Mouse (Mus musculus) left cerebral cortex, adult 18-20 months (tissue): ENCODE measurements around the gene Dusp5. TPM values are rescaled to one million over a fixed set of nuclear protein-coding genes. Genes with fewer than 3 reads are reported as not detected.
"Not testable (repeated sequence)": the region's sequence is repeated elsewhere in the genome, so short reads cannot be mapped to it uniquely, and the experiment has no call there.

Experiments
- DNase-seq, 2 experiments: peaks; one replicate each; pipeline ENCODE4 v3.0.0; 2021 to 2022; ENCODE audit warnings: low spot score in 2 of 2, mixed read lengths in 1 of 2
- long read RNA-seq, 2 experiments: library from polyadenylated mRNA; stranded (forward); transcript quantifications; one replicate each; pipeline ENCODE4 v2.0.0; 2021
- total RNA-seq, 2 experiments: library from RNA; stranded (reverse); gene quantifications; 2 replicates each; pipeline ENCODE4 v1.2.3; 2021

Gene Dusp5
- 10 to 100 TPM; 20.1 to 22.5 TPM for total RNA-seq
- long read RNA-seq, experiment 1, transcript Dusp5-201 (4 exons, 2,473 nt), result major isoform, 44 of 49 reads
- long read RNA-seq, experiment 1, partial matches to known transcripts, result 4 of 49 reads
- long read RNA-seq, experiment 1, other reads (novel, unspliced or antisense), result 1 of 49 reads
- long read RNA-seq, experiment 2, transcript Dusp5-201 (4 exons, 2,473 nt), result major isoform, 16 of 19 reads
- long read RNA-seq, experiment 2, partial matches to known transcripts, result 3 of 19 reads
- long read RNA-seq, experiment 2, other reads (novel, unspliced or antisense), result 0 of 19 reads

GRCm38 (mm10) chr19:53528752-53529454, at the start of gene Dusp5:
Gene Dusp5, plus strand, starts transcription at chr19:53529109.
- peak; percentile 95 to 96 for DNase-seq

- DNase-seq, result no peak
Measured at GRCm38 (mm10) chr19:53479590-53479989, 49.3 kb upstream of the Dusp5 start.

DNA sequence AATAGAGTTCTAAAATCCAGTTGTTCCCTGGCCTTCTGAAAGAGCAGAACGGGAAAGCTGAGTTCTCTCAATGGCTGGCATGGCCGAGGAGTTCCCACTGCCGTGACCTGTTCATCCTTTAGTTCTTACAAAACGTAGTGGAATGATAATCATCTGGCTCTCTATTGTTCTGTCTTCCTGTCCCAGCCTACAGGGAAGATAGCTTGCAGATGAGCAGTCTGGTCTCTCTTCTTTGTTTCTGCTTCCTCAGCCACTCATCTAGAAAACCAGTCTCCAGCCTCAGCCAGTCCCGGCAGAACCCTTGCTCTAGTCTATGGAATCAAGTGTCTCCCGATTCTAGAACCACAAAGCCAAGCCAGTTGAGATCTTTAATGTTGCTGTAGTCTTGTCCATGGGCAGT, 46.8 kb upstream of the Dusp5 start:
- no peak for DNase-seq

- DNase-seq, result no peak
Measured at GRCm38 (mm10) chr19:53482527-53482926, 46.4 kb upstream of the Dusp5 start.

DNA sequence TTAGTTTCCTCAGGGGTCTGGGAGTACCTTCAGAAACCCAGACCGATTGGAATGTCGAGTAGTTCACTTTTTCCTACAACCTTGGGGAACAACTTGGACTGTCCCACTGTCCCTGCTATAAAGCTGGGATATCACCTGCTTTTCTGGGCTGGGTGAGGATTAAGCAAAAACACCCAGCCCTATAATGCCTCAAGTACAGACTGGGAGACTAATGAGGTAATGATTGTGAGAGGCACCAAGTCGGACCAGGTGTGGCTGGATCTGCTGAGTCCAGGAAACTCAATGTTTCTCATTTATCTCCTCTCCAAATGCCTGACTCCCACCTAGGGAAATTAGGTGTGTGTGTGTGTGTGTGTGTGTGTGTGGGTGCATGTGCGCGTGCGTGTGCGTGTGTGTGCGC, 44.9 kb upstream of the Dusp5 start:
- DNase-seq, result no peak

DNA sequence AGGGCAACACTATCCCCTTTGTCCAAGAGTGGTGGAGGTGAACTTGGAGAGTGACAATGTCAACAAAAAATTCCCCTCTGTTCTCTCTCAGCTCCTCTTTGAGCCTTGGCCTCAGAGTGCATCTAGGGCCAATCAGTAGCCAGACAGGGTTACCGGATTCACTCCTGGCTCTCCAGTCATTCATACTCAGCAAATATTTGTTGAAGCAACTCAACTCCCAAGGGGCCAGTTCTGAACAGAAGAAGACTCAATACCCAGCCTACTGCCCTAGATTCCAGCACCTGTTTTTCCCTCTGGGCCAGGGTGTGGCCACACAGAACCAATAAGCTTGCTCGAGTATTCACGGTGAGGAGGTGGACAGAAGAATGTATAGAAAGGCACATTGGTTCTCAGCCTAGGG, 44.0 kb upstream of the Dusp5 start:
- DNase-seq, result no peak

DNA sequence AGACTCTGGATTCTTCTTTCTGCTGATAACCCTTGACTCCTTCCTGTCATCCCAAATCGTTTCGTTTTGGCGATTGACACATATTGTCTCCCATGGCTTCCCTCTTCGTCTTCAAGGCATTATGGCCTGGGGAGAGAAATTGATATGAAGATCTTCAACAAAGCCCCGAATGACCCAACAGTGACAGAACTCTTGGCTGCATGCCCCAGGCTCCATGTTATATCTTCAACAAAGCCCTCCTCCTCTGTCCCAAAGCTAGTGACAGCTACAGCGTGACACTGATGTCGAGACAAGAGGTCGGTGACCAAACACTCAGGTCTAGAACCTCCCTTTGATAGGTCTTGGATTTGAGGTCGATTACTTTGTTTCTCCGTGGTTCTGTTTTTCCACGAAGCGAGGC, 39.7 kb upstream of the Dusp5 start:
- DNase-seq, result no peak

GRCm38 (mm10) chr19:53489910-53490309, 39.0 kb upstream of the Dusp5 start:
- DNase-seq, result no peak

- DNase-seq, result no peak
Measured at GRCm38 (mm10) chr19:53490898-53491297, 38.0 kb upstream of the Dusp5 start.

- DNase-seq, result no peak
Measured at GRCm38 (mm10) chr19:53492528-53492927, 36.4 kb upstream of the Dusp5 start.

- DNase-seq, result no peak
Measured at GRCm38 (mm10) chr19:53493866-53494265, 35.0 kb upstream of the Dusp5 start.

DNA sequence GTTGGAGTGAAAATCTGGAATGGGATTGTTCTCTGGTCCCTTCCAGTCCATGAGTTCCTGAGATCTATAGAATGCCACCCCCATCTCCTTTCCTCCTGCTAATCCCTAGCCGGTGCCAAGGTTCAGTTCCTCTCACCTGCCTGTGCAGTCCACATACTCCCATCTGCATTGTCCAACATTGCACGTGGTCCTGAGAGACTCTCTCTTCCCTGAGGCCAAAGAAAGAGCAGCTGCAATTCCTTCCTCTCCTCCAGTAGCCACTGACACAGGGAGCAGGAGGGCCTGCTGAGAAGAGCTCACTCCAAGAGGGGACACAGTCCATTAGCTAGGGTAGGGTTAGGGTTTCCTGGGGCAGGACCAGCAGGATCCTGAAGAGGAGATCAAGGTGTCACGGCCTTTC, 31.0 kb upstream of the Dusp5 start:
- DNase-seq, result no peak

DNA sequence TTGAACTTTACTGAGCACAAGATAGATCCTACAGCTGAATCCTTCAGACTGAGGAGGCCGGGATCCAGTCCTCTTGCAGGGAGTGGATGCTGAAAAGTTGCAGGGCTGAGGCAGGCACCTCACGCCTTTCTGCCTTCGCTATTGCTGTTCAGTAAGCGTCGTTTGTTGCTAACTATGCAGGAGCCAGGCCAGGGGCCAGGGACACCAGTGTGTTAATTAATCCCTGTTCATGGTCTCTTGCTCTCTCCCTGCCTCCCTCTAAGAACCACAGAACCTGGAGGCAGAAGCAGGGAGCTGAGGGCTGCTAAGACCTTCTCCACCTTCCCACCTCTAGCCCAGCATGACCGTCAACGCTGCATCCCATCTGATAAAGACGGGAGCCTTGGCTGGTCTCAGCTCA, 29.9 kb upstream of the Dusp5 start:
- no peak for DNase-seq

DNA sequence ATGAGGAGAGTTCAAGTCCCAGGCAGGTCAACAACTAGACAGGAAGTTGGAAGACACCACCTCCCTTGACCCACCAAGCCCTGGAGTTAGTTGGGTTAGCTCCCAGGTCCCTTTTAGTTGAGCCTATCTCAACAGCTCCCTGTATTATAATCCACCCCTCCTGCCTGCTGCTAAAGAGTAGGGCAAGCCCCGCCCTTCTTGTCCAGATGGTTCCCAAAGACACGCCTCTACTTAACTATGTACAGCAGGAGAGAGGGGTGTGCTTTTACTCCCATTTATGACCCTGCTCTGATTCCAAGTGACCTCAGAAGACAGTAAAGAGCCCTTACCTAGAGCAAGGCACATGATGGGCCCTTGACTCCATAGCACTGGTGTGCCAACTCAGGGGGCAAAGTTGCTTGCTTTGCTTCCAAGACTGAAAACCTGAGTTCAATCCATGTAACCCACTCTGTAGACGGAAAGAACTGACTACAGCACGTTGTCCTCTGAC, 29.4 kb upstream of the Dusp5 start:
- DNase-seq, result no peak

GRCm38 (mm10) chr19:53500298-53501006, 28.5 kb upstream of the Dusp5 start:
- peak; percentile 60 to 72 for DNase-seq

DNA sequence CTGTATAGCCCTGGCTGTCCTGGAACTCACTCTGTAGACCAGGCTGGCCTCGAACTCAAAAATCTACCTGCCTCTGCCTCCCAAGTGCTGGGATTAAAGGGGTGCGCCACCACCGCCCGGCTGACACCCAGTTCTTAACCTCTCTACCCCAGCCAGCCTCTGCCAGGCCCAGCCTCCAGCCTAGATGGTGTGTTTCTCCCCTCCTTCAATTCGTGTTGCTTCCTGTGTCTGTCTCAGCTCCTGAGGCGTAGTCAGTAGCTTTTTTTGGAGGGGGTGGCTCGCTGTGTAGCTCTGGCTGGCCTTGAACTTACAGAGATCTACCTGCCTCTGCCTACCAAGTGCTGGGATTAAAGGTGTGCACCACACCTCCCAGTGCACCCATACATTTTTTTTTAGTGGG, 27.7 kb upstream of the Dusp5 start:
- DNase-seq, result not testable (repeated sequence)

DNA sequence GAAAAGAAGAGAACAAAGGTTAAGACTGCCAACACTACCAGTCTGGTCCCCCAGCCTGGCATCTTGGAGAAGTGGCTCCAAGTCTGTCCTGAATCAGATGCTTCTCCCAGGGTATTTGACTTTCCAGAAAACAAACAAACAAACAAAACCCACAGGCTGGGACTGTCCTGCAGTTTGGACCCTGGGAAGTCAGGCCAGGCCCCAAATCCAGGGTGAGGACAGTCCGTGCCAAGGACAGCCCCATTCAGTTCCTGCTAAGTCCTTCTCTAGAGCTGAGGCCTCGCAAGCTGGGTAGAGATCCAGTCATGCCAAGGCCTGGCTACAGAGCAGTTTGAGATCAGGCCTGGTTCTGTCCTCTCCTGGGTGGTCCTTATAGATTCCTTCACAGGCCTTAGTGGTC, 27.1 kb upstream of the Dusp5 start:
- DNase-seq, result no peak

GRCm38 (mm10) chr19:53502891-53503371, 26.0 kb upstream of the Dusp5 start:
- peak; percentile 65 to 73 for DNase-seq

- no peak for DNase-seq
Measured at GRCm38 (mm10) chr19:53504181-53504580, 24.7 kb upstream of the Dusp5 start.

- DNase-seq, result no peak
Measured at GRCm38 (mm10) chr19:53505728-53506127, 23.2 kb upstream of the Dusp5 start.

- peak; percentile 60 to 80 for DNase-seq
Measured at GRCm38 (mm10) chr19:53507497-53507896, 21.4 kb upstream of the Dusp5 start.
